Mouse (Mus musculus): ENCODE data around the gene Tmtc4. TPM values are rescaled to one million over a fixed set of nuclear protein-coding genes. Genes with fewer than 3 reads are reported as not detected.

Gene Tmtc4
- 6.2 and 10.7 TPM in 2 replicates for polyA plus RNA-seq (2015; fragmentation: Nextera tagmentation; extraction: Ambion mirVana)

DNA sequence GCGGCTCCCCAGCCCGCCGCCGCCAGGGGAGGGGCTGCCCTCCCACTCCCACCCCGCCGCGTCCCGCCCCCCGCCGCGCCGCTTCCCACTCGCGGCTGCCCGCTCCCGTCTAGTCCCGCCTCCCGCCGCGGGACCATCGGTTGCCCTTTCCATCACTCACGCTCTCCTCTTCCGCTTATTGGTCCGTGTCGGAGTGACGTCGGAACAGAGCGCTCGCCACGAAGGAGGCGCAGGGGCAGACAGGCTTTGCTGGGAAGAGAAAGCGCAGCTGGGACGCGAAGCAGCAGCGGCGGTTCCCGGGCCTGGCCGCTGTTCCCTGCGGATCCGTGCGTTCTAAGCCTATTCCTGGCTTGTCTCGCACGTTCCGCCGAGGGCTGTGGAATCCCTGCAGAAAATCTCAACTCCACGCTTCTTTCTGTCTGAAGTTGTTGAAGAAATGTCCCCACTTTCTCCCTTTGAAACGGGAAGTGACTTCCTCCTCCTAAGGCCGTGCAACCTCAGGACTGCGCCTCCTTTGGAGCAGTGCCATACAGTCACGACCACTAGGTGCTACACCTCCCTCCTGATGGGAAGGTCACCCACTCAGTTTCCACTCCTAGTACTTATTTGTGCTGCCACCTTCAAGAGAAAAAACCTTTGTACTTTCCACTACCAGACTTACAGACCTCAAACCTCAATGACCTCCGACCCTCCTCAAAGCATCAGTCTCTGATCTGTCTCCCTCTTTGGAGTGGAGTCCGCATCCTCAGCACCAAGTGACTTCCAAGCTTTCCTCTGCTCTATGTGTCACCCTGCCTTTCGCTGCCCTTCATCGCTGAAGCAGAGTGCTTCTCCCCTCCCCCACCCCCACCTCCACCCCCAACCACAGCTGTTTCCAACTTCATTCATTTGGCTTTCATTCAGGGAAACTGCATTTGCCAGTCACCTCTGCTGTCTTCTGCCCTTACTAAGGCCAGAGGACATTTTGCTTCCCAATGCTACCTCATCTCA lies at the start of gene Tmtc4:
Gene Tmtc4 (minus strand): TSS at position 810 of the 990 bp plus-strand sequence.
- Histone ChIP-seq H3K4me1 (ENCODE audit: insufficient read depth, low read depth, low read length) (no peaks in the 10 kb centered on the region), H3K4me2 (replicated peaks; ENCODE audit: low read depth, low read length) (peak within 1 kb of the TSS; percentile 94)

DNA sequence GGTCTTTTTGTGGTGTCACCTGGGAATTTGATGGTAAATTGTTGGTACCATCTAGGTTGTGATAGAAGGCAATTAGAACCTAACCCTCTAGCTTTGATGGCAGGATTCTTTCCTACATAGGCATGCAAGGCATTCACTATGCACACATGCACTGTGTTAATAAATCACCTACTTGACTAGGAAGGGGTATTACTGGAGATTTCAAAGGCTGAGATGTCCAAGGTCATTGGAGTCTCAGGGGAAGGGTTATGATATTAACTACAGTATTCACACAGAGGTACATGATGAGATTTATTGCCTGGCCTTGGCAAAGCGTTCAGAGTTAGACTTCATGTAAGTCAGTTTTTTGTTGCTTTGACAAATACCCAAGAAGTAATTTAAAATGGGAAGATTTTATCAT lies 48.6 kb upstream of the Tmtc4 start:
- Histone ChIP-seq H3K27me3 (replicated peaks; ENCODE audit: insufficient read depth, low read length) (no peaks in the 10 kb centered on the region), H3K4me1 (ENCODE audit: insufficient read depth, low read depth, low read length) (no peaks in the 10 kb centered on the region), H3K36me3 (ENCODE audit: insufficient read depth, low read length) (no peaks in the 10 kb centered on the region), H3K9me3 (ENCODE audit: low read length) (no peaks in the 10 kb centered on the region), H3K4me3 (ENCODE audit: low read depth, low read length) (no peak overlapping the region), H3K4me2 (replicated peaks; ENCODE audit: low read depth, low read length) (no peak overlapping the region), H3K27ac (ENCODE audit: low read length) (no peak overlapping the region), H3K9ac (replicated peaks; ENCODE audit: low read depth) (no peak overlapping the region)
- DNase-seq (ENCODE audit: low spot score) (no peak), ATAC-seq (no peak)
- WGBS = 41% methylated on average over 1 of the region's 1 CpGs
- TF ChIP-seq CTCF (IDR thresholded peaks at IDR 0.05) (no peak), EP300 (IDR thresholded peaks at IDR 0.05) (no peak)

More for the DNA sequence above, at the start of gene Tmtc4:
- Histone ChIP-seq H3K36me3 (ENCODE audit: insufficient read depth, low read length) (no peaks in the 10 kb centered on the region), H3K27ac (ENCODE audit: low read length) (peak within 1 kb of the TSS; percentile 84), H3K4me3 (ENCODE audit: low read depth, low read length) (peak within 1 kb of the TSS; percentile 46), H3K9me3 (ENCODE audit: low read length) (no peaks in the 10 kb centered on the region), H3K9ac (replicated peaks; ENCODE audit: low read depth) (peak within 1 kb of the TSS; percentile 64), H3K27me3 (replicated peaks; ENCODE audit: insufficient read depth, low read length) (peaks cover 12% of the 10 kb centered on the region; the same call in 1 of the 2 replicates)
- ATAC-seq (peak; percentile 99), DNase-seq (ENCODE audit: low spot score) (peak; percentile 98)
- TF ChIP-seq EP300 (IDR thresholded peaks at IDR 0.05) (no peak), CTCF (IDR thresholded peaks at IDR 0.05) (peak; percentile 33; the same call in 1 of the 2 replicates)
- 1% methylated on average over 41 of the region's 54 CpGs for WGBS

DNA sequence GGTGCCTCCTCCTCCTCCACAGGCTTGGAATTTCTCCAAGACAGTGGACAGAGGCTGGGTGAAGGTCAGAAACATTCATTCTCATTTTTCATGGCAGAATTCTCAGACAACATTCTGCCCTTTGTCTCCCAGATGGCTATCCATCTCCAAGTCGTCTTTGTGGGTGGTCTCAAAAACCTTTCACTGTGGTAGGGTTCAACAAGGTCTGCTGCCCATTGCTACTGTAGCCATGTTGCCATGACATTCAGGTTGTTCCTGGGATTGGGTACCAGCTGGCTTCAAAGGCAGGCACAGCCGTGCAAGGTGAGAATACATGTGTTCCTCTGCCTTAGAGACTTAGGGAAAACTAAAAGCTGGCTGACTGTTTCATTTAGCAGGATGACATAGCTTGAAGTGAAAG lies 44.0 kb upstream of the Tmtc4 start:
- Histone ChIP-seq H3K27me3 (replicated peaks; ENCODE audit: insufficient read depth, low read length) (no peaks in the 10 kb centered on the region), H3K9ac (replicated peaks; ENCODE audit: low read depth) (no peak overlapping the region), H3K4me3 (ENCODE audit: low read depth, low read length) (no peak overlapping the region), H3K4me1 (ENCODE audit: insufficient read depth, low read depth, low read length) (no peaks in the 10 kb centered on the region), H3K4me2 (replicated peaks; ENCODE audit: low read depth, low read length) (no peak overlapping the region), H3K36me3 (ENCODE audit: insufficient read depth, low read length) (no peaks in the 10 kb centered on the region), H3K27ac (ENCODE audit: low read length) (no peak overlapping the region), H3K9me3 (ENCODE audit: low read length) (no peaks in the 10 kb centered on the region)
- TF ChIP-seq CTCF (IDR thresholded peaks at IDR 0.05) = no peak
- no peak for TF ChIP-seq EP300 (IDR thresholded peaks at IDR 0.05)
- 31% methylated on average over 2 of the region's 2 CpGs for WGBS
- no peak for ATAC-seq
- no peak for DNase-seq (ENCODE audit: low spot score)

DNA sequence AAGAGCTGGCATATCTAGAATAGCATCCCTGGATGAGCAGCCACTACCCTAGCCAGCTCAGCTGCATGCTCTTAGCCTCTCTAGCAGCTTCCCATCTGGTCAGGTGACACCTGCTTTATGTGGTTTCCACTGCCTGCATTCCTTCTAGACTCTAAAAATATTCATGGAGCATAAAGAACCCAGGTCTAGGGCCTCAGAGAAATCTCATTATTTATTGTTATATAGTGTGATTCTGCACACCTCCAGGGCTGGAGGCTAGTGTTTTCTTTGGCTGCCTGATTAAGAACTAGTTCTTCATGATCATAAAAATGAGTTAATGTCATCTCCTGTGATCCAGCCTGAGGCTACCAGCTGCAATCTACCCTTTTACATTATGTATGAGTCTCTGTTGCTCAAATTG lies 39.1 kb upstream of the Tmtc4 start:
- ATAC-seq (no peak), DNase-seq (ENCODE audit: low spot score) (no peak)
- H3K27ac ChIP-seq (ENCODE audit: low read length) = no peak overlapping the region
- no peak overlapping the region for H3K9ac ChIP-seq (replicated peaks; ENCODE audit: low read depth)
- TF ChIP-seq EP300 (IDR thresholded peaks at IDR 0.05) (no peak), CTCF (IDR thresholded peaks at IDR 0.05) (no peak)
- no peaks in the 10 kb centered on the region for H3K4me1 ChIP-seq (ENCODE audit: insufficient read depth, low read depth, low read length)
- H3K4me3 ChIP-seq (ENCODE audit: low read depth, low read length) = no peak overlapping the region
- H3K27me3 ChIP-seq (replicated peaks; ENCODE audit: insufficient read depth, low read length) = no peaks in the 10 kb centered on the region
- H3K4me2 ChIP-seq (replicated peaks; ENCODE audit: low read depth, low read length) = no peak overlapping the region
- H3K9me3 ChIP-seq (ENCODE audit: low read length) = no peaks in the 10 kb centered on the region
- H3K36me3 ChIP-seq (ENCODE audit: insufficient read depth, low read length) = no peaks in the 10 kb centered on the region

DNA sequence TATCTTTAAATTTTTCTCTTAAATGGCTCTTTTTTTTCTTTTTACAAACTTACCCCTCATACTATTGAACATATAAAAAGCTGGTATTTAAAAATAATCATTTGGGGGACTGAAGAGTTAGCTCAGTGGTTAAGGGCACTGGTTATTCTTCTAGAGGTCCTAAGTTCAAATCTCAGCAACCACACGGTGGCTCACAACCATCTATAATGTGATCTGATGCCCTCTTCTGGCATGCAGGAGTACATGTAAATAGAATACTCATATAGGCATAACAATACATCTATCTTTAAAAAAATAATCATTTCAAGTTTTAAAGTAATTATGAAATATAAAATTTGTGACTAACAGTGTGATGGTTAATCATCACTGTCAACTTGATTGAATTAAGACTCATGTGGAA lies 32.5 kb upstream of the Tmtc4 start:
- DNase-seq (ENCODE audit: low spot score) = no peak
- no peak overlapping the region for H3K4me2 ChIP-seq (replicated peaks; ENCODE audit: low read depth, low read length)
- no peak overlapping the region for H3K9ac ChIP-seq (replicated peaks; ENCODE audit: low read depth)
- no peak overlapping the region for H3K4me3 ChIP-seq (ENCODE audit: low read depth, low read length)
- TF ChIP-seq EP300 (IDR thresholded peaks at IDR 0.05) (no peak), CTCF (IDR thresholded peaks at IDR 0.05) (no peak)
- no peaks in the 10 kb centered on the region for H3K4me1 ChIP-seq (ENCODE audit: insufficient read depth, low read depth, low read length)
- no peak for ATAC-seq
- H3K27me3 ChIP-seq (replicated peaks; ENCODE audit: insufficient read depth, low read length) = no peaks in the 10 kb centered on the region
- WGBS = 69% methylated on average over 1 of the region's 1 CpGs
- H3K9me3 ChIP-seq (ENCODE audit: low read length) = no peaks in the 10 kb centered on the region
- H3K27ac ChIP-seq (ENCODE audit: low read length) = no peak overlapping the region
- no peaks in the 10 kb centered on the region for H3K36me3 ChIP-seq (ENCODE audit: insufficient read depth, low read length)

DNA sequence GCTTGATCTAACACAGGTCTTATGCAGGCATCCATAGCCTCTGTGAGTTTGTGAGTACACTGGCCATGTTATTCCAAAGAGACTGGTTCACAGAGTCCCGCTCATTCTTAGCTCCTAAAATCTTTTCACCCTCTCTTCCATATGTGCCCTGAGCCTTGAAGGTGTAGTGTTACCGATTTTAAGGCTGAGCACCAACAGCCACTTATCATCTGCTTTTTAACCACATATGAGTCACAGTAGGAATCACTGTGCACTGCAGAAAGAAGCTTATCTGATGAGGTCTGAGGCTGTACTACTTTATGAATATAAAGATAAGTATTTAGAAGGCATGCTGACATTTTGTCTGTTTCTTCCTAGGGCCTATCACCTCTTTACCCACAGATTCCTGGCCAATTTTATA lies 31.9 kb upstream of the Tmtc4 start:
- ATAC-seq = no peak
- no peak for DNase-seq (ENCODE audit: low spot score)
- no peak for TF ChIP-seq CTCF (IDR thresholded peaks at IDR 0.05)
- no peak for TF ChIP-seq EP300 (IDR thresholded peaks at IDR 0.05)
- Histone ChIP-seq H3K36me3 (ENCODE audit: insufficient read depth, low read length) (no peaks in the 10 kb centered on the region), H3K4me3 (ENCODE audit: low read depth, low read length) (no peak overlapping the region), H3K4me1 (ENCODE audit: insufficient read depth, low read depth, low read length) (no peaks in the 10 kb centered on the region), H3K27ac (ENCODE audit: low read length) (no peak overlapping the region), H3K9ac (replicated peaks; ENCODE audit: low read depth) (no peak overlapping the region), H3K4me2 (replicated peaks; ENCODE audit: low read depth, low read length) (no peak overlapping the region), H3K9me3 (ENCODE audit: low read length) (no peaks in the 10 kb centered on the region), H3K27me3 (replicated peaks; ENCODE audit: insufficient read depth, low read length) (no peaks in the 10 kb centered on the region)
- WGBS = 84% methylated on average over 2 of the region's 2 CpGs

Data from lung, postnatal 0 days (tissue).